Mouse (Mus musculus): ENCODE data around the gene Olfr324. TPM values are rescaled to one million over a fixed set of nuclear protein-coding genes. Genes with fewer than 3 reads are reported as not detected.

Olfr324 gene
- total RNA-seq, 1 experiment, result not detected

DNA sequence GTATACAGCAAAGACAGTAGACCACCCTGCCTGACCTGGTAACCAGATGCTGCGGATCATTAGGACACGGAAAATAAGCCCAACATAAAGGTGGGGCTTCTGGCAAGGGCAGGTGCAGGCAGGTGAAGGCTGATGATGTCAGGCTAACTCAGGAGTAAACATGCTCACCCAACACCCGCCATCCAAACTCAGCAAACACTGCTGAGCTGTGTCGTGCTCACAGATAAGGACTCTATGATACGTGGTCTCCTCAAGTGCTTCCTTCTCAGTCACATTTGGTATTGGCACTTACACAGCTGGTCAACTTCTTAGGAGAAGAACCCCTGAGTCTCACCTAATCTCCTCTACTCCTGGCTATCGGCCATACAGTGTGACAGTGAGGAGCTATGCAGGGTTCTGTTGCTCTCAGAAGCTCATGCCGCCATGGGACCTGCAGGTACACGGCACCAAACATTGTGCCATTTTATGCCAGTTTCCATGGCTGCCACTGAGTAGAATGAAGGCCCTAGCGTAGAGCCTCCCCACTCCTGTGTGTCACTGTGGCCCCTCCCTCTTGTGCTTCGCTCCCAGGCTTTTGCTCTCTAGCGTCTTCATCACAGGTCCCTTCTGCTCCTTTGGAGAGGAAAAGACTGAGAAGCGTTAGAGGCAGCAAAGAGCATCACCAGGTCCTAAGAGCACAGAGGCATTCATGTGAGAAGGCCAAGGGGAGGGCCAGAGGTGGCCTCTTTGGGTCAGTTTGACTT is 11.4 kb downstream of the Olfr324 start:
- in situ Hi-C loops (cut with MboI; ENCODE audit: low sequenced_read_pairs in 2 of 2, unreplicated experiment in 2 of 2), result no loop called here
- no peak for DNase-seq (ENCODE audit: low read depth, low spot score)
- H3K4me3 ChIP-seq (ENCODE audit: insufficient read depth in 1 of 2, low read depth in 1 of 2, low read length in 2 of 2, poor library complexity in 1 of 2, severe bottlenecking in 1 of 2), result no peak overlapping the region
- no peaks in the 10 kb centered on the region for H3K9me3 ChIP-seq (ENCODE audit: control insufficient read depth, insufficient read depth, low read depth, low read length)
- TF ChIP-seq MAFK (IDR thresholded peaks at IDR 0.05; ENCODE audit: insufficient read depth, low read depth, low read length) (no peak), ZNF384 (IDR thresholded peaks at IDR 0.05; ENCODE audit: low read depth, low read length) (no peak), ZC3H11A (IDR thresholded peaks at IDR 0.05; ENCODE audit: borderline replicate concordance, low read depth, low read length) (no peak), CHD2 (IDR thresholded peaks at IDR 0.05; ENCODE audit: low read depth, low read length) (no peak)
- H3K4me1 ChIP-seq (ENCODE audit: control insufficient read depth in 2 of 2, insufficient read depth in 2 of 2, low read length in 2 of 2, poor library complexity in 1 of 2), result no peaks in the 10 kb centered on the region; a peak in 1 of 4 replicates
- H3K9ac ChIP-seq (ENCODE audit: insufficient read depth, low read depth, low read length, poor library complexity, severe bottlenecking), result no peak overlapping the region
- H3K27ac ChIP-seq (ENCODE audit: insufficient read depth, low read depth, low read length, poor library complexity, severe bottlenecking), result no peak overlapping the region
- no peaks in the 10 kb centered on the region for H3K36me3 ChIP-seq (ENCODE audit: control insufficient read depth, insufficient read depth, low read length, poor library complexity, severe bottlenecking)

DNA sequence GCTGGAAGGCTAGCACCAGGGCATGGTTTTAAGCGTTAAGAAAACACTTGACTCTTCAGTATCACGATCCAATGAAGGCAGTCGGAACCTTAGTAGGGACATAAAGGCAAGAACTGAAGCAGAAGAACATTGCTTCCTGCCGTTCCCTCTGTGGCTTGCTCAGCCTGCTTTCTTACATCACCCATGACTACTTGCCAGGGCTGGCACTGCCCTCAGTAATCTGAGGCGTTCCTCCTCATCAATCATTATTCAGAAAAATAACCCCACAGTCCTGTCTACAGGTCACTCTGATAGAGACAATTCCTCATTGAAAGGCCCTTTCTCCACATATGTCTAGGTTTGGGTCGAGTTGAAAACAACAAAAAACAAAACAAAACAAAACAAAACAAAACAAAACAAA is 12.1 kb downstream of the Olfr324 start:
- H3K4me3 ChIP-seq (ENCODE audit: insufficient read depth in 1 of 2, low read depth in 1 of 2, low read length in 2 of 2, poor library complexity in 1 of 2, severe bottlenecking in 1 of 2), result no peak overlapping the region
- in situ Hi-C loops (cut with MboI; ENCODE audit: low sequenced_read_pairs in 2 of 2, unreplicated experiment in 2 of 2), result no loop called here
- no peaks in the 10 kb centered on the region for H3K9me3 ChIP-seq (ENCODE audit: control insufficient read depth, insufficient read depth, low read depth, low read length)
- TF ChIP-seq ZNF384 (IDR thresholded peaks at IDR 0.05; ENCODE audit: low read depth, low read length) (no peak), ZC3H11A (IDR thresholded peaks at IDR 0.05; ENCODE audit: borderline replicate concordance, low read depth, low read length) (no peak), MAFK (IDR thresholded peaks at IDR 0.05; ENCODE audit: insufficient read depth, low read depth, low read length) (no peak)
- no peak overlapping the region for H3K9ac ChIP-seq (ENCODE audit: insufficient read depth, low read depth, low read length, poor library complexity, severe bottlenecking)
- no peaks in the 10 kb centered on the region; a peak in 1 of 4 replicates for H3K4me1 ChIP-seq (ENCODE audit: control insufficient read depth in 2 of 2, insufficient read depth in 2 of 2, low read length in 2 of 2, poor library complexity in 1 of 2)
- DNase-seq (ENCODE audit: low read depth, low spot score), result no peak
- no peak overlapping the region for H3K27ac ChIP-seq (ENCODE audit: insufficient read depth, low read depth, low read length, poor library complexity, severe bottlenecking)
- no peaks in the 10 kb centered on the region for H3K36me3 ChIP-seq (ENCODE audit: control insufficient read depth, insufficient read depth, low read length, poor library complexity, severe bottlenecking)

DNA sequence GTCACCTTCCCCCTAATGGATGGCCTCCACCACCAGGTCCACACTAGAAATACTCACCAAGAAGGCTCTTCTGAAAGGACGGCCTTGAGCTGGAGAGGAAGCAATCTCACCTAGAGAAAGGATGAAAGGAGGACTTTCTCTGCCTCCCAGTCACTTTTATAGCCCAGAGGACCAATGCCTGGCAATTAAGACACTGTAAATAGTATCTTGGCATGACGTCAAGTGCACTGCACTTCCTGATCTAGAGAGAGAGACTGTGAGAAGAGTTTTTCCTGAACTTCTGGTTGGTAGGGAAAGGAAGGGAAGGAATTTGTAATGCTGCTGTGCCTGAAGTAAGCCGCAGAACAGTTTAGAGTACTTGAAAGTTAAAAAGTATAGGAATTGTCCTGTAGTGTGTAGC is 18.4 kb downstream of the Olfr324 start:
- no peak overlapping the region for H3K4me3 ChIP-seq (ENCODE audit: insufficient read depth in 1 of 2, low read depth in 1 of 2, low read length in 2 of 2, poor library complexity in 1 of 2, severe bottlenecking in 1 of 2)
- no peaks in the 10 kb centered on the region for H3K9me3 ChIP-seq (ENCODE audit: control insufficient read depth, insufficient read depth, low read depth, low read length)
- DNase-seq (ENCODE audit: low read depth, low spot score), result no peak
- H3K27ac ChIP-seq (ENCODE audit: insufficient read depth, low read depth, low read length, poor library complexity, severe bottlenecking), result no peak overlapping the region
- no peaks in the 10 kb centered on the region for H3K4me1 ChIP-seq (ENCODE audit: control insufficient read depth in 2 of 2, insufficient read depth in 2 of 2, low read length in 2 of 2, poor library complexity in 1 of 2)
- TF ChIP-seq ZNF384 (IDR thresholded peaks at IDR 0.05; ENCODE audit: low read depth, low read length), result no peak
- TF ChIP-seq CHD2 (IDR thresholded peaks at IDR 0.05; ENCODE audit: low read depth, low read length), result no peak
- no peak for TF ChIP-seq HCFC1 (IDR thresholded peaks at IDR 0.05; ENCODE audit: borderline replicate concordance, insufficient read depth, low read length)
- no peaks in the 10 kb centered on the region for H3K36me3 ChIP-seq (ENCODE audit: control insufficient read depth, insufficient read depth, low read length, poor library complexity, severe bottlenecking)
- in situ Hi-C loops (cut with MboI; ENCODE audit: low sequenced_read_pairs in 2 of 2, unreplicated experiment in 2 of 2), result no loop called here
- no peak overlapping the region for H3K9ac ChIP-seq (ENCODE audit: insufficient read depth, low read depth, low read length, poor library complexity, severe bottlenecking)

DNA sequence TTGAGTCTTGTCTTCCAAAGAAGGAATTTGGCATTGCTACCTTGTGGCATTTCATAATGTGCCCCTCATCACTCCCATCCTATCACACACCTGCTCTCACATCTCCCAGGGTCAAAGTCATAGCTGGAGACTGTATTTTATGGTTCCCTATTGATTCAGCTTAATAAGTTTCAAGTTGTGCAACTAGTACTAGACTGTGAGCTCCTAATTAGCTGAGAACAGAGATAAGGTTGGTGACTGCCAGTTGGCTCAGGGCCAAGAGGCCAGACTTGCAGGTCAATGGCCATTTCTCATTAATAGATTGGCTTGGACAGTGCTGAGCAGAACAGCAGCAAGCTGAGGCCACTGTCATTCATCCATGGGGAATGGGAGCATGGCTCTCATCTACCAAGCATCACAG is 19.6 kb downstream of the Olfr324 start:
- Histone ChIP-seq H3K27ac (ENCODE audit: insufficient read depth, low read depth, low read length, poor library complexity, severe bottlenecking) (no peak overlapping the region), H3K4me1 (ENCODE audit: control insufficient read depth in 2 of 2, insufficient read depth in 2 of 2, low read length in 2 of 2, poor library complexity in 1 of 2) (no peaks in the 10 kb centered on the region), H3K9me3 (ENCODE audit: control insufficient read depth, insufficient read depth, low read depth, low read length) (no peaks in the 10 kb centered on the region), H3K36me3 (ENCODE audit: control insufficient read depth, insufficient read depth, low read length, poor library complexity, severe bottlenecking) (no peaks in the 10 kb centered on the region), H3K4me3 (ENCODE audit: insufficient read depth in 1 of 2, low read depth in 1 of 2, low read length in 2 of 2, poor library complexity in 1 of 2, severe bottlenecking in 1 of 2) (no peak overlapping the region), H3K9ac (ENCODE audit: insufficient read depth, low read depth, low read length, poor library complexity, severe bottlenecking) (no peak overlapping the region)
- in situ Hi-C loops (cut with MboI; ENCODE audit: low sequenced_read_pairs in 2 of 2, unreplicated experiment in 2 of 2), result no loop called here
- TF ChIP-seq ZC3H11A (IDR thresholded peaks at IDR 0.05; ENCODE audit: borderline replicate concordance, low read depth, low read length), result no peak
- no peak for TF ChIP-seq ZNF384 (IDR thresholded peaks at IDR 0.05; ENCODE audit: low read depth, low read length)
- no peak for DNase-seq (ENCODE audit: low read depth, low spot score)

DNA sequence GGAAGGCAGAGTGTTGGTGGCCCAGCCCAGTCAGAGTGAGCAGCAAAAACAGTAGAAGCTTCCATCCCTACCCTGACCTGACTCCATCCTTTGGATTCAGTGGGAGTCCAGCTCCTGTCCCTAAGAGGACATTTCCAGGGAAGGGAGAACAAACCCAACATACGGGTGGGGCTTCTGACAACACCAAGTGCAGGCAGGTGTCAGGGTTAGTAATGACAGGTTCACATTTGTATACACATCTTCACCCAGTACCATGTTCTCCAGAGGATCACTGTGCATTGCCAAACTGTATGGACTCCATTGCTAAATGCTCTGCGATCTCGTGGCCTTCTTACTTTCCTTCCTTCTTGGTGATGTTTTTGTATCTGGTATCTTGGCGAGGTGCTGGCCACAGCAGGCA is 21.1 kb downstream of the Olfr324 start, which contains the start of gene 2210407C18Rik:
2210407C18Rik (minus strand) TSS at position 101 of the 400 bp plus-strand sequence.
- TF ChIP-seq CHD2 (IDR thresholded peaks at IDR 0.05; ENCODE audit: low read depth, low read length) (no peak), ZC3H11A (IDR thresholded peaks at IDR 0.05; ENCODE audit: borderline replicate concordance, low read depth, low read length) (no peak), MAFK (IDR thresholded peaks at IDR 0.05; ENCODE audit: insufficient read depth, low read depth, low read length) (no peak), ZNF384 (IDR thresholded peaks at IDR 0.05; ENCODE audit: low read depth, low read length) (no peak), HCFC1 (IDR thresholded peaks at IDR 0.05; ENCODE audit: borderline replicate concordance, insufficient read depth, low read length) (no peak)
- H3K9me3 ChIP-seq (ENCODE audit: control insufficient read depth, insufficient read depth, low read depth, low read length), result no peaks in the 10 kb centered on the region
- H3K4me3 ChIP-seq (ENCODE audit: insufficient read depth in 1 of 2, low read depth in 1 of 2, low read length in 2 of 2, poor library complexity in 1 of 2, severe bottlenecking in 1 of 2), result no peak within 1 kb of the TSS
- H3K36me3 ChIP-seq (ENCODE audit: control insufficient read depth, insufficient read depth, low read length, poor library complexity, severe bottlenecking), result no peaks in the 10 kb centered on the region
- H3K9ac ChIP-seq (ENCODE audit: insufficient read depth, low read depth, low read length, poor library complexity, severe bottlenecking), result no peak within 1 kb of the TSS
- in situ Hi-C loops (cut with MboI; ENCODE audit: low sequenced_read_pairs in 2 of 2, unreplicated experiment in 2 of 2), result no loop called here
- no peak for DNase-seq (ENCODE audit: low read depth, low spot score)
- H3K4me1 ChIP-seq (ENCODE audit: control insufficient read depth in 2 of 2, insufficient read depth in 2 of 2, low read length in 2 of 2, poor library complexity in 1 of 2), result no peaks in the 10 kb centered on the region
- H3K27ac ChIP-seq (ENCODE audit: insufficient read depth, low read depth, low read length, poor library complexity, severe bottlenecking), result no peak within 1 kb of the TSS
